Mouse (Mus musculus): ENCODE results near the gene 2310034G01Rik.
A peak's percentile ranks its signal among the peaks of the same experiment; 100 is the strongest.

DNA sequence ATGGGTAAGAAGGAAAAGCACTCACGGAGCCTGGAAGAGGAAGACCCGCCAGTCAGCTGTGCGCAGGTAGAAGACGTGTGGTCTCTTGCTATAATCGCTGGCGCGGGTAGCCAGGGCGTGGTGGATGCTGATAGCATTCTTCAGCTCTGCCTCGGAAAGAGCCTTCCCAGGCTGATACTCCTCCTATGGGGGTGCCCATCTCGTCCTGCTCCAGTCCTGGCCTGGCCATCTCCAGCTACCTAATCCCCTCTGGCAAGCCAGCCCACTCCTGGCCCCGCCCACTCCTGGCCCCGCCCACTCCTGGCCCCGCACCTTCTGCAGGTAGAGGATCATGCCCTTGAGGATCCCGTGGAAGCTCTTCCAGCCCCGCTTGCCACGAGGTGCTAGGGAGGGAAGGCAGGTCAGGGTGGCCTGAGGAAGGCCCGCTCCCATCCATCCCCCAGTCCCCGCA, 35.9 kb downstream of the 2310034G01Rik start:
- no peak for TF ChIP-seq CTCF (IDR thresholded peaks at IDR 0.05; ENCODE audit: borderline replicate concordance, insufficient read depth, low read length)
- 0 out of 2 replicates have a peak, but pooled peaks have one; percentile 14 for TF ChIP-seq POLR2A (IDR thresholded peaks at IDR 0.05; ENCODE audit: low read depth, low read length)
